Mouse (Mus musculus) B cell, adult 67 days (primary cell): ENCODE data around the gene AI481877. TPM values are rescaled to one million over a fixed set of nuclear protein-coding genes. Genes with fewer than 3 reads are reported as not detected.

ENCODE experiments used
- total RNA-seq, 2 experiments: library from RNA; stranded (reverse); gene quantifications; 4 replicates each; pipeline ENCODE4 v1.2.4; 2023

The AI481877 gene
- total RNA-seq: not detected

GRCm38 (mm10) chr4:59138507-59139033 is at the start of gene AI481877:
Gene AI481877 (minus strand): TSS chr4:59138983.

GRCm38 (mm10) chr4:59034918-59035785 is 103.6 kb downstream of the AI481877 start, which contains the start of gene Gng10:
Gene Gng10 (plus strand): TSS chr4:59035088.

GRCm38 (mm10) chr4:59002948-59003805 is 135.6 kb downstream of the AI481877 start, which contains the start of gene Gm20503:
Gene Gm20503 (plus strand): TSS chr4:59003210.

GRCm38 (mm10) chr4:58994762-58995161 is 144.0 kb downstream of the AI481877 start, which contains the start of gene Dnajc25:
Gene Dnajc25 (plus strand): TSS chr4:58995062.

Other genes starting within 250 kb of the AI481877 start
- gene Ecpas, start 226.2 kb downstream of the AI481877 start, total RNA-seq: 100 to 1,000 TPM in 1 of 2 experiments, 10 to 100 TPM in 1; 98.4 to 127 TPM
- not detected for gene Zkscan16, start 195.4 kb downstream of the AI481877 start, total RNA-seq
- 1 to 10 TPM in 1 of 2 experiments, under 1 TPM in 1; 0.80 to 1.2 TPM for gene Ptgr1, start 151.9 kb downstream of the AI481877 start, total RNA-seq
- gene Dnajc25, start 143.9 kb downstream of the AI481877 start, total RNA-seq: 10 to 100 TPM; 10.1 to 12.4 TPM
- gene Gm20503, start 135.8 kb downstream of the AI481877 start, total RNA-seq: 1 to 10 TPM in 1 of 2 experiments, not detected in 1; 6.7 TPM
- gene Gng10, start 103.9 kb downstream of the AI481877 start, total RNA-seq: 10 to 100 TPM; 52.8 to 71.4 TPM
- 100 to 1,000 TPM; 118 to 125 TPM for gene Ugcg, start 50.3 kb upstream of the AI481877 start, total RNA-seq